Mouse (Mus musculus) heart, adult 18-20 months (tissue): Measurements from ENCODE around the gene Rpl10-ps3. TPM values are rescaled to one million over a fixed set of nuclear protein-coding genes. Genes with fewer than 3 reads are reported as not detected.

ENCODE experiments used
- DNase-seq, 2 experiments: peaks; one replicate each; pipeline ENCODE4 v3.0.0; 2021 to 2022; ENCODE audit warnings: mixed read lengths in 1 of 2
- total RNA-seq, 2 experiments: library from RNA; stranded (reverse); gene quantifications; 2 replicates each; pipeline ENCODE4 v1.2.3; 2021

The Rpl10-ps3 gene
- total RNA-seq, 2 experiments from 2014 or later = 458 to 540 TPM

DNA sequence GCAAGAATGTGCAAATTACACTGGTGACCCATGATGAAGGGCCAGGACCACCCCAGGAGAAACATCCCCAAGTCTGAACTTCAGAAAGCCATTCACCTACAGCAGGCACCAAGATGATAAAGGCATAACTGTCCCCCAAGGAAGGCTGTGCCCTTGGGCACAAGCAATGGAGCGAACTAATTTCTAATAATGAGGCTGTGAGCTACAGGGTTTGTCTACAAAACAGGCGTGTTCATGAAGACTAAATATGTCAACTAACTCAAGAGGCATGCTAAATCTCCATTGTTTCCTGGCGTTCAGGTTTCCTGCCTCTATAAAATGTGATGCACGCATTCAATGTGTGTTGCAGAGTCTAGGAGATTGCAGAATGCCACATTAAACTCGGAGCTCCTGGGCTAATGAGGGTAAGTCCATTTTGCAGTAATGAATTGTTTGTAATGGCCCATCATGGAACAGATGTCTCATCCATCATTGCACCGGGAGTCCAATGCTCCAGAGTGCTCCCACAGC lies 33.7 kb downstream of the Rpl10-ps3 start:
- no peak for DNase-seq

DNA sequence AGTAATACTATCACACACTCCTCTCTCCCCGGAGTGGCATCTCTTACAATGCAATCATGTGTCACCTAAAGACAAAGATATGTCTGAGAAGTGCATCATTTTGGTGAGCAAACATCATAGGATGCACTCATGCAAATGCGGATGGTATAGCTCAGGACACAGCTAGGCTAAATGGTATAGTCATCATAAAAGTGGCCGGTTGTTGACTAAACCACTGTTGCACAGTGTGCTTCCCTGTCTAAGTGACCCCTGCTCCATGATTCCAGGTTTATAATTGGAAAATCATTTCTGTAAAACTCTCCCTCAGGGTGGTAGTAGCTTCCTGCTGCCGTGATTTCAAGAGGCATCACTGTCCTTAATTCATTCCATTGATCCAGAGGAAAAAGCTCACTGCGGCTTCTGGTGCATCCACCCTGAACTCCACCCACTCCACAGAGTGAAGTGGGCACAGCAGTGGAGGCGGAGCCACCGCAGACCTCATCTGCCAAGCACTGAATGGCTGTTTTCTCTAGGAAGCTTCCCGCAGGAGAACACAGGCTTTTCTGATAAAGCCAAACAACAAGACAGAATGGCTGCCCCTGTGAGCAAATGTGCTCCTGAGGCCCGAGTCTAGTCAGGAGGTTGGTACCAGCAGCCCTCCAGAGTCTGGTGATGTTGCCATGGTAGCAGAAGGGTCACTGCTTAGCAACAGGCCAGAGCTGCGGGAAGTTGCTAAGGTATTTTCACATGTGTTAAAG lies 38.9 kb downstream of the Rpl10-ps3 start:
- DNase-seq = no peak

DNA sequence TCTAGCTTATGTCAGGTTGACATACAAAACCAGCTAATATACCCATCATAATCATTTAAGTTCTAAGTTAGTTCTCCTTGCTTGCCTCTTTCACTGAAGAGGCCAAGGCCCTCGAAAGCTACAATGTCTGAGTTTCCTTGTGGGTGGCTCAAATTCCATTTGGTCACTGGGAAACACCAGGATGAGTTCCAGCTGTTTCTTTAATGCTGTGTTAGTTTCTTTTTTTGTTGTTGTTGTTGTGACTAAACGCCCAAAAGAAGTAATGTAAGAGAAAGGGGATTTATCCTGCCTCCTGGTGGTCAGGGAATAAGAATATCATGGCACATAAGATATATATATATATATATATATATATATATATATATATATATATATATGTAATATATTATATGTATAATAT lies 39.7 kb downstream of the Rpl10-ps3 start:
- no peak for DNase-seq

DNA sequence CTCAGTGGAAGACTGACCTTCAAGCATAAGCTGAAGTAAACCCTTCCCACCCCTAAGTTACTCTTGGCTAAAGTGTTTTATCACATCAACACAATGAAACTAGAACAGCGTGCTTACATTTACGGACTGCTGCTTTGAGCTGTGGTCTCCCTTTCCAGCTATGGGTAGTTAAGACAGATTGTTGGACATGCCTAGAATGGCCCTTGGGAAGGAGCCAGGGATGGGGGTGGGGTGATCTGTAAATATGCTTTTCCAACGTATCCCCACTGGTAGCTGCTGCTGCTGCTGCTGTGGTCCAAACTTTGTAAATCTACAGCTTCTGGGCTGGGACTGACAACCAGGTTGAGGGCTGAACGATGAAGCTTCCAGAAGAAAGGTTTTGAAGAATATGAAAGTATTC lies 40.8 kb downstream of the Rpl10-ps3 start:
- peak in 1 of 2 experiments; percentile 8 for DNase-seq

DNA sequence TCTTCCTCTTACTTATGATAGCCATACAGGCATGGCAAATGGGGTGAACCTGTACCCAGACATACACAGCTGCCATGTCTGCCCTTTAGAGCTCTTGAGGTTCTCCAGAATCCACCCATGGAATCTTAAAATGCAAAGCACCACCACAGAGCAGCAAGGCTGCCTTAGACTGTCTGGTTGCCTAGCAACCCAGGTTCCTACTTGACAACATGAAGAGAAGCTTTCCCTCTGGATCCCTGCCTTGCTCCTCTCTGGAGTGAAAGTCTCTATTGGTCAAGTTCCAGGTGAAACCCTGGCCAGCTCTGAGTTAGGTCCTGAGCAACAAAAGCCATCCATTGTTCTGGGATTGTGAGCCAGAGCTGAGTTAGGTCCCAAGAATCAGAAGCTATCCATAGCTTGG lies 43.0 kb downstream of the Rpl10-ps3 start:
- DNase-seq = no peak

DNA sequence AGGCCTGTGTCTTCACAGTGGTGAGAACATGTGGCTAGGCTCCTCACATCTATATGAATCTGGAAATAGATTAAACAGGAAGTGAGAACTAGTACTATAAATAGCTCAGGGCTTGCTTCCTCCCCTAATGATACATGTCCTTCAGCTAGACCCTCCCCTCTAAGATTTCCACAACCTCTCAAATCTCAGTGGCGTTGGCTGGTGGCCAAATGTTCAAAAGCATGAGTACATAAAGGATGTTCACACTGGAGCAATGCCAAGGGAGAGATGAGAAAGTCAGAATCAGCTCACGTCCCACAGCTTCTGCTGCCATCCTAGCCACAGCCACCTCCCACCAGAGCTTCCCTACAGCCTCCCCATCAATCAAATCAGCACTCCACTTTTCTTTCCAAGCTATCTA lies 46.4 kb downstream of the Rpl10-ps3 start:
- DNase-seq = no peak

Other genes starting within 250 kb of the Rpl10-ps3 start
- 1 to 10 TPM in 1 of 2 experiments, under 1 TPM in 1; 0.60 to 2.4 TPM for gene Plet1, start 149.6 kb upstream of the Rpl10-ps3 start, total RNA-seq
- gene Pts, start 183.8 kb upstream of the Rpl10-ps3 start, total RNA-seq = 10 to 100 TPM; 27.9 to 36.1 TPM
- gene Il18, start 209.9 kb upstream of the Rpl10-ps3 start, total RNA-seq = 1 to 10 TPM; 1.0 to 2.5 TPM
- gene Bco2, start 210.2 kb upstream of the Rpl10-ps3 start, total RNA-seq = under 1 TPM; 0.52 to 0.64 TPM
- not detected for gene Tex12, start 216.4 kb upstream of the Rpl10-ps3 start, total RNA-seq